Mouse (Mus musculus) lung, adult 2 months (tissue): Measurements from ENCODE around the gene Lmntd1.

Source experiments
- CTCF ChIP-seq: fragments of 200-500 bp; IDR thresholded peaks from 2 replicates; pipeline ENCODE4 v1.5.1; 2011; ENCODE audit warnings: mild to moderate bottlenecking, low read length, control low read depth; ENCODE audit not compliant: insufficient read depth
- POLR2A ChIP-seq: fragments of 200-500 bp; IDR thresholded peaks from 2 replicates; pipeline ENCODE4 v1.6.1; 2011; ENCODE audit warnings: low read depth, mild to moderate bottlenecking, control low read depth, low read length, borderline replicate concordance; ENCODE audit errors: extremely low read depth

DNA sequence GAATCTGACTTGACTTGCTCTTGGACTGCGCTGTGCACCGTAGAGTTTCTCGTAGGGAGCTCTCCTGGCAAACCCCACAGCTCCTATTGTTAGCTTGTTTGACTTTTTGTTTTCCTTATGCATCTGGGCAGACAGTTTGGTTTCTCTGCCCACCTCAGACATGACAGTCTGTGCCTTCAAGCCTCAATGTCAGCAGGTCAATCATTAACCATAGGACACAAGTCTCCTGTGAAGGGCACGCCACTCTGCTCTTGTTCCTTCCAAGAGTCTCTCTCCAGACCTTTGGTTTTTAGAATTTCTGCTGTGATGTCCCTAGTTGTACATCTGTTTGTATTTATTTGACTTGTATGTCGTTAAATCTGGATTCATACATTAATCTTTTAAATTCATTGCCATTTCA is 63.1 kb downstream of the Lmntd1 start:
- TF ChIP-seq CTCF = no peak
- no peak for TF ChIP-seq POLR2A
